Mouse (Mus musculus) 3134 (cell line): ENCODE data around the gene Crygd.
A peak's percentile ranks its signal among the peaks of the same experiment; 100 is the strongest.
"Not testable (repeated sequence)": the region's sequence is repeated elsewhere in the genome, so short reads cannot be mapped to it uniquely, and the experiment has no call there.

Experiments used
- DNase-seq: peaks from one replicate; pipeline ENCODE4 v3.0.0-alpha.2; 2011; ENCODE audit warnings: low spot score; ENCODE audit not compliant: insufficient read length; ENCODE audit errors: extremely low read depth

The Crygd gene

DNA sequence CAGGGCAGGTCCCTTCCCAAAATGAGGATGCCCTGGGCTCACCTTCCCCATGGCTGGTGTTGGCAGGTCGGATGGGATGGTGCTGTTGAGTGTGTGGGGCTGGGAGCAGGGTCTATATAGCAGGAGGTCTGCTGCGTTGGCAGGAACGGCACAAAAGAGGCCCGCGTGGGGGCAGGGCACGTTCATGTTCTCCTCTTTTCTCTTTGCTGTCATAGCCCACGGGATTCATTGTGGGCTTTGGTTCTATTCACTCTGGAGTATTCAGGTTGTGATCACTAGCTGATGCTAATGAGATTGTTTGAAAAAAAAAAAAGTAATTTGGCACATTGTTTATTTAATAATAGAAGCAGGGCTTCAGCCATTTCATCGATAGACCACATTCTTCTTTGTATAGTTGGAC lies at the start of gene Crygd:
Crygd (minus strand) TSS at position 101 of the 400 bp plus-strand sequence.
- no peak for DNase-seq

DNA sequence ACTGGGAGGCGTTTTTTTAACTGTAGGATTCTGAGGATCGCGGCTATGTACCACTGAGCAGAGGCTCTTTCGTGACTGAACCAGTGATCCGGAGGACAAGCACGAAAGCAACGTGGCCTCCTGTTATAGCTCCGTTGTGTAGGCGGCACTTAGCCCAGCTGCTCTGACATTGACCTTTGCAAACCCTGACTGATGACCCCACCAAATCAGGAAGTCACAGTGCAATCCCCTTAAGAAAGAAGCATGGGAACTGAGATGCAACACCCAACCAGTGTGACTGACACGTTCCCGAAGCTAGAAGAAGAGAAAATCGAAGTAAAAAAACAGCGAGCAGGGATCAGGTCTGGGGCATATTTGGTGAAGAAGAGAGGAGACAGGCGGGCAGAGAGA lies 49.5 kb upstream of the Crygd start:
- peak; percentile 56 for DNase-seq

DNA sequence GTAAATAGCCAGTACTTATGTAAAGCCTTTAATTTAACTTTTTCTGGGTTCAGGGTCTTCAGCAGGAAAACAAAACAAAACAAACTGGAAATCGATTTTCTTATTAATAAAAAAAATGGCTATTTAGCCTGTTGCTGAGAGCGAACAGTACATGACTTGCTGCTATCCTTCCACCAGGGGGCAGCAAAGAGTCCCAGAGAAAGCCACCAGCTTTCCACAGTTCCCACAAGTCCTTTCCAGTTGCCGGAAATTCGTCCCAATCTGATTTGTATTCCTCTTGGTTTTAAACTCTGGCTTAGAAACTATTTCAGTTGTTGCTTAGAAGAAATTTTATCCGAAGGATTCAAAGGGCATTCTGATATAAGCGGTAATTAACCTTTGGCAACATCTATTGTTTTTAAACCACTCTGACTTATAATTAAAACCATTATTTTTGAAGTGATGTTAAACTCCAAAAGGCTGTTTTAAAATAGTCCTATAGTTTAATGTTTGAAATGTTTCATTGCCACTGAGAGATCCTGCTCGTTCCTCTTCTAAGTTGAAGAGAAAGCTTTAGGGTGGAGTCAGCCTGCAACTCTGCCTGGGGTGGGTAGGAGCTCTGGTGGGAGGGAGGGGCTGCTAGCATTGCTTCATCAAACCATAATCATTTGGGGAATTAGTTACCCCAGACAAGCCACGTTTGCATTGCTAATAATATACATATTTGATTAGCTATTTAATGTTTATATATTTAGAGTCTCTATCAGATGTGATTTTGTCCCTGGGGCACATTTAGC lies 49.0 kb upstream of the Crygd start:
- DNase-seq = peak; percentile 25

DNA sequence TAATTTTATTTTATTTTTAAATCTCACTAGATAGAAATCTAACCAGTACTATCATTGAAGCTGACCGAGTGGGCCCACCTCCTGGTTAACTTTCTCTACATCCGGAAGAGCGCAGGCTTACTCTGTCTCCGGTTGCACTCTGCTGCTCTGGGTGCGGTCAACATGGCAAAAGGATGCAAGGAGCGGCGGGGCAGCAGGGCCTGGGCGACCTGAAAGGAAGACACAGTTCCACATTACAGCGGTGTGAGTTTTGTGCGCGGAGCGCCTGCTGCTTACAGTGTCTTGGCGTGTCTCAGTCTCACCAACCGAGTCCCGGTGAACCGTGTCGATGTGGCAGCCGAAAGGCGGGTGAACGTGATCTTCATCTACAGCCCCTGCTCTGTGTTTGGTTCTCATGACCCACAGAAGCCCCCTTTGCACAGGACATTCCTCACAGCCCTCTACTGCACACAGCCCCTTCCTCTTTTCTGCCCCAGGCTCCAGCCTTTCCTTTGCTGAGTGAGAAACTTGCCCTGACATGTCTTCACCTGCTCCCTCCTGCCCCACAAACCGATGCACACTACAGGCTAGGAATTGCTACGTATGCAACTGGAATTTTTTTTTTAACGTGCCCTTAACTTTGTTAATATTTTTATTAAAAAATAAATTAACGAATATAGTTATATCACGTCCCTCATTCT lies 46.6 kb upstream of the Crygd start:
- DNase-seq = no peak

DNA sequence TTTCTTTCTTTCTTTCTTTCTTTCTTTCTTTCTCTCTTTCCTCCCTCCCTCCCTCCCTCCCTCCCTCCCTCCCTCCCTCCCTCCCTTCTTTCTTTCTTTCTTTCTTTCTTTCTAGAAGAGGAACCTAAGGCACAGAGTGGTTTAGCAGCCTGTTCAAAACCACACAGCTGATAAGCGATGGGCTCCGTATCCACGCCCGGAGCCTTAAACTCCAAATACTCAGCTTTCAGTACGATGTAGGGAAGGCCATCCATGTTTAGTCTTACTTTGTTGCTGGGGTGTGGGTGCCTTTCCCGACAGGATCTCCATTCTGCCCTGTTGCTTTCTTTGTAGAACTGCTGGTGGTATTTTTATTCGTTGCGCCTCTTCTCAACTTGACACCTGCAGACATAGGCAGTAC lies 45.9 kb upstream of the Crygd start:
- DNase-seq = no peak

DNA sequence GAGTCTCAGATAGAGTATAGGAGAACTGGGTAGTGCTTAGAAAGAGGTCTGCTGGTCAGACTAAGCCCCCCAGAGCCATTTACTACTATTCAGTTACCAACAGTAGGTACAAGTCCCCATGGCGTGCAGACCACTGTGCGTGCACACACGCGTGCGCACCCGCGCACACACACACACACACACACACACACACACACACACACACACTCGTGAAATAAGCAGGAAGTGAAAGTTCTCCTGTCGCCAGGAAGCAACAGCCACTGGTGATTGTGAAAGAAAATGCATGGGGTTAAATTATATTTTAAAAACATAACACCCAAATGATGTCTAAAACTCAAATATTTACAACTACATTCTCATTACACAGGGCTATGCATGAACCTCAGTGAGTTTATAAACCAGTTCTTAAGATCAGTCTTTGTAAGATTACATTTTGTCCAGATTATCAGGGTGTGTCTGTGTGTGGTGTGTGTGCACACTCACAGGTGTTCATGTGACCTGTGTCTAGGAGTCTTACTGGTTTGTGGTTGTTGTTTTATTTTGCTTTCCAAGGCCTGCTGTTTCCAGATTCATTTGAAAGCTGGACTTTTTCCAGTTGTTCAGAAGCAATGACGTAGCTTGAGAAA lies 44.5 kb upstream of the Crygd start:
- no peak for DNase-seq

DNA sequence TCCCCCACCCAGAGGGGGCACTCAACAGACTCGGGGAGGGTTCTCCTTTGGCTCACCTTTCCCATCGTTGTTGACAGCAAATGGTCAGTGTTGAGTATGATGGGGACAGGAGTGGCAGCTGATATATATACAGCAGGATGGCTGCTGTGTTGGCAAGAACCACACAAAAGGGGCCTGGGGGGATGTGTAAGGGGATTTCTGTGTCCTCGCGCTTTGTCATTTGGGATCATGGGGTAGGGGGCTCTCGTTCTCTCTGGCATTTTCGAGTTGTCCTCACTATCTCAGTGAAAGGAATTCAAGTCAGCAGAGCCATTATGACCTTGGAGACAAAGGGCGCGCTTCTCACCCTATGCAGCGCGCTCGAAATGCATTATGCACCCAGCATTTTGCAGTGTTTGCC lies 40.0 kb upstream of the Crygd start, which contains the start of gene Cryga:
Cryga (minus strand) TSS at position 101 of the 400 bp plus-strand sequence.
- DNase-seq = no peak

DNA sequence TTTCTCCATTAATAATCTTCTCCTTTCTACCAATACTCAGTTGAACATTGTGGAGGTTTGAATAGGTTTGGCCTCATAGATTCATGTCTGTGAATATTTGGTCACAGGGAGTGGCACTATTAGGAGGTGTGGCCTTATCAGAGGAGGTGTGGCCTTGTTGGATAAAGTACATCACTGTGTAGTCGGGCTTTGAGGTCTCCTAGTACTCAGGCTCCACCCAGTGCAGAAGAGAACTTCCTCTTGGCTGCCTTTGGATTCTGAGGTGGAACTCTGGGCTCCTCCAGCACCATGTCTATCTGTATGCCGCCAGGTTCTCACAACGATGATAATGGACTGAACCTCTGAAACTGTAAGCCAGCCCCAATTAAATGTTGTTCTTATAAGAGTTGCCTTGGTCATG lies 33.7 kb upstream of the Crygd start:
- DNase-seq = no peak

DNA sequence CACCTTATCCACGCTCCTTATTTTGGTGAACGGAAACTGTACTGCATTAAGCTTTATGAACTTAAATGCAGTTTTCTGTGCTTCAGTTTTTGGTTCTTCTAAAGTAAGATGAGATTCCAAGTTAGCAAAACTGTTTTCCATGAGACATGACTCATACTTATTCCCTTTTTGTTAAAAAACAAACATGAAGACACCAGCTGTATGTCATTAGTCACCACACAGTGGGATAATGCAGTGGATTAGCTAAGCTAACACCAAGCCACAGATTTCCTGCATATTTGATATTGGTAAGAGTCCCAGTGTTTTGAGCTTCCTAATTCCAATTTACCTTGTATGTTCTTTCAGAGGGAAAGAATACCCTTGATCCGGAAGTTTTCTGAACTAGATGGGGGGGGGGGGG lies 28.3 kb upstream of the Crygd start:
- no peak for DNase-seq

DNA sequence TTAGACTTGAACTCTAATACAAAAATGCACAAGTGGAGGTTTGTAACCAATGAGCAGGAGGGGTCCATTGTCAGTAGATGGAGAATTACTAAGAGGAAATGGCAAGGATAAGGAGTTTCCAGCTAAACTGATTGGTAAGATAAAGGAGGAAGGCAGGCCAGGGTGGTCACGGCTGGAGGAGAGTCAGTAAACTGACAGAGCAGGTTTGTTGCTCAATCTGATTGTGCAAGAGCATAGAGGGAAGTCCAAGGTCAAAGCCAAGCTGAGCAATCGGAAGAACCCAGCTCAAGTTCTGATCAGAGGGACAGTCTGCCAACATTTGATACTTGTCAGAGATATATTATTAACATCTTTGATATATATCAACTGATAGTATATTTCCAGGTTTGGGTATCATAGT lies 27.1 kb upstream of the Crygd start:
- no peak for DNase-seq

DNA sequence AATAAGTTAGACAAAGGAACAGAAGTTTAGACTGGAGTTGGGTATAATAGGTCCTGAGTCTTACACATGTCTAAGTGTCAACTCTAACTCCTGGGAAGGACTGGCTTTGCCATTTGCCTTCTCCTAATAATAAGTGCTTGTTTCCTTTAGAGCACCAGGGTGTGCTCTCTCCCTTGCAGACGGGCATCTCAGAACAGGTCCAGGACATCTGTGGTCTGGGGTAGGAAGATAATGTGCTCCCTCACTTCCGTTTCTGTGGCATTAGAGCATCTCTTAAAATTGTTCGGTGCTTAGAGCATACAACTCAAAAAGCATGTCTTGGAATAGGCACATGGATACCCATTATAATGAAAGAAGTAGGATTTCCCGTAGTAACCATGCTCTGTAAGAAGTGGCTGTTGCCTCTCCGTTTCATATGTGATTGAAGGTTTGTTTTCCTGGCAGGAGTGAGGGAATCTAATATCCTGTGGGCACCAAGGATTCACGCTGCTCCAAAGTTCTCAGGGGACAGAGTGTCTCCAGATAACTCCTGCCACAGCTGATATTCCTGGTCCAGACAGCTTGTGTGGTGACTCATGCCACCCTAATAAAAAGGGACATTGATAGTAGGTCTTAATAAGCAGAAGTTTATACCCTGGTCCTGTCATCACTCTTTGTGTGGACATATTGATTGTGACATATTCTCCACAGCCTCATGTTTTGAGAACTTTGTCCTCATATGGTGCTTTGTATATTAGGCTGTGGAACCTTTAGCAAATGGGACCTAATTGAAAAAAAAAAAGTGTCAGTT lies 25.5 kb upstream of the Crygd start:
- DNase-seq = no peak

DNA sequence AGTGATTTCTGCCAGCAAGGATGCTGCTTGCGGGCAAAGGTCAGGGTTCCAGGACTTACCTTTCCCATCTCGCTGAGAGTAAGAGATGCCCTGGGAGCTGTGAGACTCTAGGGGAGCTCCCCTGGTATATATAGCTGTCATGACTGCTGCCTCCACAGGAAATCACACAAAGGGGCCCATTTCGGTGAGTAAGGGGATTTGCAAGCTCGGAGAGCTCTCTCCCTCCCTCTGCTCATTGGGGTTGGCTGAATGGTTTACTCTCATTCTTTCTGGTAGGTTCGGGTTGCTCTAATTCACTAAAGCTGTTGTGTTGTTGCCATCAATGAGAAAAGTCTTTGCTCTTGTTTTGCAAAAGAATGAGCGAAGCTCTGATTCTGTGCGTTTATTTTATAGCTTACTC lies 18.9 kb upstream of the Crygd start, which contains the start of gene Crygb:
Crygb (minus strand) TSS at position 101 of the 400 bp plus-strand sequence.
- DNase-seq = no peak

DNA sequence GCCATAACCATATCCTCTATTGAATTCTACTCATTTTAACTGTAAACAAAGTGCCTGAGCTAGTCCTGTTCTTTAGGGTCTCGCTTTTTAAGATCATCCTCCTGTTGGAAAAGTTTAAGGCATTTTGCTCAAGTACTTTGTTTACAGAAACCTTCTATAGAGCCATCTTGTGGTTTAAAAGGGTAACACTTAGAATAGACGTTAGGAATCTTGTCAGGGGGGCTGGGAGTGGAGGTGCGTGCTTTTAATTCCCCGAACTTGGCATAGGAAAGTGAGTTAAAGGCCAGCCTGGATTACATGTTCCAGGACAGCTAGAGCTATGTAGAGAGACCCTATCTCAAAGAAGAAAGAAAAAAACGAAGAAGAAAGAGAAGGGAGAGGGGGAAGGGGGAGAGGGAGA lies 12.4 kb upstream of the Crygd start:
- no peak for DNase-seq

DNA sequence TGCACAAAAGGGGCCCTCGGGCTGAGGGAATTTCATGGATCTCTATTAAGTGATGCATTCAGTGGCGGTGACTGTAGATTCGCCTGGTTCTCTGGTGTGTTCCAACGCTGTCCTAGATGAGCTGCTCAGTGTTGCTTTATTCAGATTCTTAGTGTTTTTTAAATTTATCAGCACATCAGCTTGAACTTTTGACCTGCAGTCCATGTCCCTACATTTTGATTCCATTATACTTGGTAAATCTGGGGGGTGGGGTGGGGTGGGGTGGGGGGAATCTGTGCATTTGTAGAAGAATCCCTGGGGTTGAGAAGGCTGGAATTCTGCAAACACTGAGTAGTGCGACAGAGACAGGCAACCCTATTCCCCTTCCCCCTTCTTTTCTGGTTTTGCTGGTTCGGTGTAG lies 10.3 kb upstream of the Crygd start, which contains the start of gene Crygc:
Crygc (minus strand) TSS at position 101 of the 400 bp plus-strand sequence.
- DNase-seq = no peak

DNA sequence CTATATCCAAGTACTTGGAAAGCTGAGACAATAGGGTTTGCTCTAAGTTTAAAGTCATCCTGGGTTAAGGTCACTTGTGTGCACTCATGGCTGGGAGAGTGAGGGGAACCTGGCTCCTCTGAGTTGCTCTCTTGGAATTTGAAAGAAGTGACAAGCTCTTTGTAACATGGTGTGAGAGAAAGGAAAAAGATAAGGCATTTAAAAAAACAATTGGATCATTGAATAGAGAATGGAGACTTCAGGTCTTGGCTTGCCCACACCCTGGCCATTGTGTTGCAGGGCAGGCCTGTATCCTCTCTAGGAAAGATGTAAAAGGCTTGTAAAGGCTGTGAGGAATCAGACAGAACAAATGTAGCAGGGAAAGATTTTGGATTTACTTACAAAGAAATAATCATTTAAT lies 4.6 kb upstream of the Crygd start:
- DNase-seq = no peak

DNA sequence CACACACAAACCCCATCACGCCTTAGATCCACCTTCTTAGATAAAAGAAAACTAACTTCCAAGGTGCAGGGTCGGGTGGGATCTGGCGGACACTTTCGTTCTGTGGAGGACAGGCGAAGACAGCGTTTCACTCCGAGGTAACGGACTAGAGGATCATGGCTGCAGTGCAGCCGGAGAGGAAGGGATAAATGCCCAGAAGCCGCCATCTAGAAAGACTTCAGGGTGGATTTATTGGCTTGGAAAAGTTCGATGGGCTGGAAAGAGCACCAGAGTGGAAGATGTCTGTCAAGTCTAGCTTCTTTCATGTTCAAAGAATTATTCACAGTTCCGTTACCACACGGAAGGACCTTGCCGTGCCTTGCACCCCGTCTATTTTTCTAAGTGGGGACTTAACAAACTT lies 949 bp upstream of the Crygd start:
- no peak for DNase-seq

DNA sequence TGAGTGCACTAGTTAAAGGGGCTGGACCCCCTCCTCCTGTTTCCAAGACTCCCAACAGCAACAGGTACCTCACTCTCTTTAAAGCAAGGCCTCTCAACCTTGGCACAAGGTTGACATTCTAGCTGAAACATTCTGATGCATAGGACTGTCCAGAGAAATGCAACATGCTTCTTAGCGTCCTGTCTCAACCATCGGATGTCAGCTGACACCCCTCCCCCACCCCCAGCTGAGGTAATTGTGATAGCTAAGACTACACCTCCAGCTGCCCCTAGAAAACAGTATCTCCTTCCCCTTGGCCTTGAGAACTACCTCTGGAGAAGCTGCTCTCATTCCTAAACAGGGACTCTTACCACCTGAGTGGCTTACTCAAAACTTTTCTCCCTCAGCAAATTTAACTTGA lies 11.1 kb downstream of the Crygd start:
- no peak for DNase-seq

DNA sequence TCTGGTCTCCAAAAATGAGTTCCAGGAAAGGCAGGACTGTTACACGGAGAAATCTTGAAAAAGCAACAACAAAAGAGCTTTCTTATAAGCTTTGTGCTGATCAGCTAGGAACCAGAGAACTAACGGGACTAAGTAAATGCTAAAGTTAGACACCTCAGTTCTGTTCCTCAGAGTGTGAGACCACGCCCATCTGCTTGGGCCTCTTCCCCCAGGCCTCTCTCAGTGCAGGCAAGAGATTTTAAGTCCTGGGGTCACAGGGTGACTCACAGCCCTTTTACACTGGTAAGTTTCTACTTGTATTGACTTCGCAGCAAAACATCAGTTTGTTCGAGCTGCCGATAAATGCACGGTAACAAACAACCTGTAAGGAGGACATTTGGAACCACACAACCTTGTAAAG lies 11.6 kb downstream of the Crygd start:
- DNase-seq = no peak

DNA sequence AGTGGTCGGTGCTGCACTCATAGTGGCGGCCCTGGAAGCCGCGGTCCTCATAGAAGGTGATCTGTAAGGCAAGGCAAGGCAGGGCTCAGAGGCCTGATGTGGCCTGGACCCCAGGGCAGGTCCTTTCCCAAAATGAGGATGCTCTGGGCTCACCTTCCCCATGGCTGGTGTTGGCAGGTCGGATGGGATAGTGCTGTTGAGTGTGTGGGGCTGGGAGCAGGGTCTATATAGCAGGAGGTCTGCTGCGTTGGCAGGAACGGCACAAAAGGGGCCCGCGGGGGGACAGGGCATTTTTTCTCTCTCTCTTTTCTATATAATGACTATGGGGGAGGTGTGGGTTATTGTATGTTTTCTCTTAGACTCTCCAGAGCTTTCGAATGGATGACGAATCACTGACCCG lies 12.3 kb downstream of the Crygd start, which contains the start of gene Cryge:
Cryge (minus strand) TSS at position 198 of the 400 bp plus-strand sequence.
- not testable (repeated sequence) for DNase-seq

DNA sequence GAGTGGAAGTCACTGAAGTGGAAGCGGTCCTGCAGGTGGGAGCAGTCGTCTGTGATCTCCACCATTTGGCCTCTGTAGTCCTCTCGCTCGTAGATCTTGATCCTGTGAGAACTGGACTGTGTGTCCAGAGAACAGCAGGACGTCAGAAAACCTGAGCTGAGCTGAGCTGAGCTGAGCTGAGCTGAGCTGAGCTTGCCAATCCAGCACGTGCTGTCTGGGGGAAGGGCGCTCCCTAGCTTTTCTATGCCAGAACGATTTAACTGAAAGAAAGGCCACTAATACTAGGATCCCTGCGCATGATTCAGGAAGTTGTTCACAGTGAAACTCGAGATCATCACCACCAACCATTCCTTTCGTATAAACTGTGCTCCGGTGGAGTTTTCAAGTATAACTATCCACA lies 14.5 kb downstream of the Crygd start:
- DNase-seq = no peak
